Mouse (Mus musculus) midbrain, embryonic 15.5 days (tissue): ENCODE data around the gene Trim40. TPM values are rescaled to one million over a fixed set of nuclear protein-coding genes. Genes with fewer than 3 reads are reported as not detected.

Experiments used
- ATAC-seq: fragments of 200-750 bp; cut with Nextera tagmentation; replicated peaks from 2 replicates; pipeline ENCODE4 v1.8.0; 2017; ENCODE audit warnings: moderate TSS enrichment
- H3K27ac ChIP-seq: fragments of 300-500 bp; sonication (generic); 2 replicates; pipeline ENCODE4 v1.5.1; 2015; ENCODE audit warnings: mild to moderate bottlenecking, inconsistent platforms
- H3K27me3 ChIP-seq: fragments of 300-500 bp; sonication (generic); replicated peaks from 2 replicates; pipeline ENCODE4 v1.6.1; 2015; ENCODE audit warnings: inconsistent platforms
- H3K36me3 ChIP-seq: fragments of 300-500 bp; sonication (generic); replicated peaks from 2 replicates; pipeline ENCODE4 v1.6.1; 2015; ENCODE audit warnings: inconsistent platforms
- H3K4me1 ChIP-seq: fragments of 300-500 bp; sonication (generic); 2 replicates; pipeline ENCODE4 v1.6.1; 2015; ENCODE audit warnings: inconsistent platforms
- H3K4me2 ChIP-seq: fragments of 300-500 bp; sonication (generic); 2 replicates; pipeline ENCODE4 v1.6.1; 2015; ENCODE audit warnings: inconsistent platforms, mild to moderate bottlenecking, moderate library complexity
- H3K4me3 ChIP-seq: fragments of 300-500 bp; sonication (generic); 2 replicates; pipeline ENCODE4 v1.5.1; 2015; ENCODE audit warnings: mild to moderate bottlenecking, inconsistent platforms
- H3K9ac ChIP-seq: fragments of 300-500 bp; sonication (generic); 2 replicates; pipeline ENCODE4 v1.6.1; 2015; ENCODE audit warnings: mild to moderate bottlenecking, inconsistent platforms
- H3K9me3 ChIP-seq: fragments of 300-500 bp; sonication (generic); 2 replicates; pipeline ENCODE4 v1.6.1; 2016; ENCODE audit warnings: inconsistent platforms
- WGBS: fragments of 180-500 bp; shearing (Covaris S2); methylation state at CpG from one replicate; pipeline ENCODE4 v1.1.7; 2015; ENCODE audit warnings: mixed read lengths; 5-methylcytosine and 5-hydroxymethylcytosine counted together
- polyA plus RNA-seq: library from polyadenylated mRNA; unstranded; fragments of >200 nt; fragmentation: Nextera tagmentation; extraction: Ambion mirVana; gene quantifications from 2 replicates; pipeline ENCODE4 v1.2.1, GENCODE M21; 2015

Gene Trim40
- polyA plus RNA-seq, 1 experiment from 2014 or later = not detected

DNA sequence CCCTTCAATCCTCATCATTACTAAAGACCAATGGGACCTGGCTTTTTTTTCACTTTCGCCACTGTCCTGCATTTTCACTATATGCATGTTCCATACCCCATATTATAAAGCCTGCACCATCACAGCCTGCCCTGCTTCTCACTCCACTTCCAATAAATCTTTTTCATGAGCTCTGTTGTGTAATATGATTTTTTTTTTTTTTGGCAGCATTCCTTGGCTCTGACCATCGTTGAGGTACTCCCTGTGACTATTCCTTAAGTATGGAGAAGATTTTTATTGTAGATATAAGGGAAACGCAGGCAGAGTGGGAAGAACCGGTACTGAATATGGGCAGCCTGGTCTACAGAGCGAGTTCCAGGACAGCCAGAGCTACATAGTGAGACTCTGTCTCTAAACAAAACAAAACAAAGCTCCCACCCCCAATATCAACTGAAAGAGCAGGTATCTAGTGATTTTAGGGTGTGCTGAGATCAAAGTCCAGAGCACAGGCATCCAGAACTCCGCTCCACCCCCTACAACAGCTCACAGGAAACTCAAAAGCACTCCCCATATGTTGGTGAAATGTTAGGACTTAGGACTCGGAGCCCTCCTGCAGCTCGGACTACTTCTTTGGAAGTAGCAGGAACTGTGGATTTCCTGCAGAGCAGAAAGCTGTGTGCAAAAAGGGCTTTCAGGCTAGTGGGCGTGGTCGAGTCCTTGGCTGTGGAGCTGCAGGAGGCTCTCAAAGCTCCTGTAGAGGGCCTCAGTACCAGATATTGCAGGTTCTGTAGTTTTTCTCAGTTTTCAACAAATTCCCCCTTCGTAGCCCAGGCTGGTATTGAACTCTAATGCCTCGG, 54.1 kb downstream of the Trim40 start:
- Histone ChIP-seq H3K4me1 (peaks cover 26% of the 10 kb centered on the region), H3K27me3 (no peaks in the 10 kb centered on the region), H3K9ac (no peak overlapping the region), H3K9me3 (no peaks in the 10 kb centered on the region), H3K4me2 (peak overlapping the region; percentile 77), H3K4me3 (0 out of 2 replicates have a peak overlapping the region, but pooled peaks have one; percentile 65), H3K36me3 (no peaks in the 10 kb centered on the region), H3K27ac (no peak overlapping the region)
- 36% methylated on average over 12 of the region's 12 CpGs for WGBS
- 0 out of 2 replicates have a peak, but pooled peaks have one; percentile 2 for ATAC-seq

DNA sequence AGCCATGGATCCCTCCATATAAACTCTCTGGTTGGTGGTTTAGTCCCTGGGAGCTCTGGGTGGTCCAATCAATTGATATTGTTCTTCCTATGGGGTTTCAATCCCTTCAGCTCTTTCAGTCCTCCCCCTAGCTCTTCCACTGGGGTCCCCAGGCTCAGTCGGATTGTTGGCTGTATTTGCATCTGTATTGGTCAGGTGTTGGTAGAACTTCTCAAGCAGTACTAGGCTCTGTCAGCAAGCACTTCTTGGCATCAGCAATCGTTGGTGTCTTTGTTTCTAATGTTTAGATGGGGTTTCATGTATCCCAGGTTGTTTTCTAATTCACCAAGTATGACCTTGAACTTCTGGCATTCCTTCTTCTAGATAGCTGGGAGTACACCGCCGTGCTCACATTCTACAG, 57.2 kb downstream of the Trim40 start:
- Histone ChIP-seq H3K9ac (no peak overlapping the region), H3K27me3 (0 out of 2 replicates have a peak, but pooled peaks cover 3% of the 10 kb centered on the region), H3K27ac (no peak overlapping the region), H3K4me2 (no peak overlapping the region), H3K4me3 (no peak overlapping the region), H3K9me3 (no peaks in the 10 kb centered on the region), H3K4me1 (peaks cover 10% of the 10 kb centered on the region), H3K36me3 (no peaks in the 10 kb centered on the region)
- no peak for ATAC-seq
- 55% methylated on average over 4 of the region's 4 CpGs for WGBS

Other genes starting within 250 kb of the Trim40 start
- gene H2-M9, start 247.5 kb downstream of the Trim40 start, polyA plus RNA-seq = not detected in 2 replicates
- not detected in 2 replicates for gene H2-M1, start 217.9 kb downstream of the Trim40 start, polyA plus RNA-seq
- gene H2-M10.5, start 117.2 kb downstream of the Trim40 start, polyA plus RNA-seq = not detected in 2 replicates
- not detected in 2 replicates for gene H2-M10.6, start 78.0 kb downstream of the Trim40 start, polyA plus RNA-seq
- gene Trim26, start 53.0 kb downstream of the Trim40 start, polyA plus RNA-seq = 46.1 and 51.7 TPM in 2 replicates
- 0.79 and 1.2 TPM in 2 replicates for gene Trim15, start 22.9 kb downstream of the Trim40 start, polyA plus RNA-seq
- gene Trim10, start 20.5 kb downstream of the Trim40 start, polyA plus RNA-seq = 1.2 and 1.5 TPM in 2 replicates
- gene Trim31, start 8.0 kb upstream of the Trim40 start, polyA plus RNA-seq = not detected in 2 replicates
- 1.1 and 1.7 TPM in 2 replicates for gene Rnf39, start 52.8 kb upstream of the Trim40 start, polyA plus RNA-seq
- gene Ppp1r11, start 61.6 kb upstream of the Trim40 start, polyA plus RNA-seq = 163 and 172 TPM in 2 replicates
- gene Znrd1, start 68.4 kb upstream of the Trim40 start, polyA plus RNA-seq = 51.0 and 52.7 TPM in 2 replicates
- gene Znrd1as, start 68.5 kb upstream of the Trim40 start, polyA plus RNA-seq = 4.7 and 4.9 TPM in 2 replicates
- gene 2410137M14Rik, start 91.1 kb upstream of the Trim40 start, polyA plus RNA-seq = 0.40 and 0.68 TPM in 2 replicates
- 3.4 and 3.8 TPM in 2 replicates for gene H2-M5, start 99.4 kb upstream of the Trim40 start, polyA plus RNA-seq
- gene Zfp57, start 111.0 kb upstream of the Trim40 start, polyA plus RNA-seq = 289 and 324 TPM in 2 replicates
- gene Mog, start 133.3 kb upstream of the Trim40 start, polyA plus RNA-seq = 2.4 and 3.7 TPM in 2 replicates
- 86.4 and 88.8 TPM in 2 replicates for gene Gabbr1, start 155.8 kb upstream of the Trim40 start, polyA plus RNA-seq
- 0.06 TPM in 1 of 2 replicates, not detected in the other for gene Olfr90, start 198.4 kb upstream of the Trim40 start, polyA plus RNA-seq
- not detected in 2 replicates for gene Olfr91, start 208.2 kb upstream of the Trim40 start, polyA plus RNA-seq
- gene Olfr92, start 230.0 kb upstream of the Trim40 start, polyA plus RNA-seq = not detected in 2 replicates